Mouse (Mus musculus) neutrophil, adult 5-6 weeks (primary cell): ENCODE results near the gene Lce3b. TPM values are rescaled to one million over a fixed set of nuclear protein-coding genes. Genes with fewer than 3 reads are reported as not detected.

ENCODE experiments used
- ATAC-seq: fragments of 151-379, 151-347 bp; 2 replicates; pipeline ENCODE4 v1.8.0; 2017; ENCODE audit warnings: mild to moderate bottlenecking, moderate TSS enrichment; ENCODE audit not compliant: insufficient number of reproducible peaks, poor library complexity, low FRiP score, severe bottlenecking; ENCODE audit errors: extremely low read depth
- total RNA-seq: library from RNA; stranded (forward); fragments of 200-1000 nt; gene quantifications from 2 replicates; pipeline ENCODE4 v1.2.3, GENCODE M21; 2017

Lce3b gene
- not detected in 2 replicates for total RNA-seq

DNA sequence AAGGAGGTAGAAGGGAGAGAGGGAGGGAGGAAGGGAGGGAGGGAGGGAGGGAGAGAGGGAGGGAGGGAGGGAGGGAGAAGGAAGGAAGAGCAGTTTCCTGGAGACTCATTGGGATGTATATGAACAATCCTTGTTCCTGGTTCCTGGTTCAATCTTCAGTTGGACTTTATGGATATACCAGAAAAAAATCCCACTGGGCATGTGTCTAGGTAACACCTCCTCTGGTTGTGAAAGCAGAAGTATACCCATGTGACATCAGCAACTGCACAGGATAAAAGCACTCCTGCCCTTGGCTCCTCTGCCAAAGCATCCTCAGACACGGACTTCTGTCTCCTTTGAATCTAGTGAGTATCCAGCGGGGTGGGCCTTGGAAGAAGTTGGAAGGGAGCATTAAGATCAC is at the start of gene Lce3b:
TSS of gene Lce3b (plus strand) at position 301 of the 400 bp plus-strand sequence.
- ATAC-seq = no peak

- ATAC-seq = no peak
These were observed 38.7 kb upstream of the Lce3b start for GRCm38 (mm10) chr3:92894063-92894462.

DNA sequence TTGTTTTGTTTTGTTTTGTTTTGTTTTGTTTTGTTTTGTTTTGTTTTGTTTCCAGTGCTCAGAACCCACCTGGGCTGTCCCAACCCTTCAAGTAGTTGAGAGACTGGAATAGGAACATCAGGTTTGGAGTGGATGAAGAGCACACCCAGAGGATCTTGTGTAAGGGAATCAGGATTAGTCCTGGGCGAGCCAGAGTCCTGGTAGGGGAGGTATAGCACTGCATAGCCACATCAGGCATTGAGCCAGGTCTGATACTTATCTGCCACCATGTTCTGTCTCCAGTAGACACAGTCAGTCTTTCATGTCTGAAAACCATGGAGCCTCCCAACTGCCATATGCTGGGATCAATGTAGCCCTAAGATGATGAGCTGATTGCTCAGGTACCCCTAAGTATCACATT is 38.3 kb upstream of the Lce3b start:
- ATAC-seq = no peak

DNA sequence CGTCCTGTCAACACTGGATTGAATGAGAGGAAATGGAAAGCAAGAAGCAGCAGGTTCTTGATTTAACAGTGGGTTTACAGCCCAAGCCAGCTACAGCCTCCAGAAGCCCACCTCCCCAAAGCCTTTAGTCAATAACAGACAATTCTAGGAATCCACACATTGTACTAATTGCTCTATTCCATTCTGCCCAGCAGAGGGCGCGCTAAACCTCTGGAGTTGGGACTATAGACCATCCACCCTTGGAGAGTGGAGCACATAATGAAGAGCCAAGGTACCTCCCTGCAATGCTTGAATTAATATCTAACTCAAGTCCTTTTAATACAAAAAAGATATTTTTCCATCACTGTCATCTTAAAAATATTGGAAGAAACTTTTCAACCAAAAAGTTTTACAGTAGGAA is 29.8 kb upstream of the Lce3b start:
- ATAC-seq = no peak

GRCm38 (mm10) chr3:92903640-92904039 is 29.1 kb upstream of the Lce3b start:
- no peak for ATAC-seq

DNA sequence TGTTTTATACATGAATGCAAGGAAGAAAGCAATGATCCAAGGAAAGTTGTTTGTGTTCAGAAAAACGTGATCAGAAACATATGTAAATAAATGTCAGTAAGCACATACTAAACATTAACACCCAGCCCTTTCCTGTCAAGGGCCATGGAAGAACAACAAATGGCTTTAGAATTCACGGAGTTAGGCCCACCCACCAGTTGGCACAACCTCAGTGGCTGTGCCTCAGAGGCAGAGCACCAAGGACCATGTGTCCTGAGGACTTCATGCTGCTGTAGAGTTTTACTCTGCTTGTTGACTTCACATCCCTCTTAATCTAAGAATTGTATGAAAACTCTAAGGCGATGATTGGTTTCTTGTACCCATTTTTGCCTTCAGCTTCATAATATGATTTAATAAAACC is 27.6 kb upstream of the Lce3b start:
- no peak for ATAC-seq

DNA sequence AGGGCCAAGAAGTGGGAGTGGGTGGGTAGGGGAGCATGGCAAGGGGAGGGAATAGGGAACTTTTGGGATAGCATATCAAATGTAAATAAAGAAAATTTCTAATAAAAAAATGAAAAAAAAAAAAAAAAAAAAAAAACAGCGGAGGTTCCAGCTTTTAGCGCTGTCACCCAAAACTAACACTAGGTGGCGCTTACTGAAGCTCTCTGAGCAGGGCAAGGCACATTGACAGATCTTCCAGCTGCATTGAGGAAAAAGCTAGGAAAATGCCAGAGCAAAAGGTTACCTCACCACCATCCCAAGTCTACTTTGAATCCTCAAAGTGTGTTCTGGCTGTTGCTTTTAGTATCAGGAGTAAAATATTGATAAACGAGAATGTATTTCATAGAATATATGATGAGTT is 25.2 kb upstream of the Lce3b start:
- ATAC-seq = no peak

DNA sequence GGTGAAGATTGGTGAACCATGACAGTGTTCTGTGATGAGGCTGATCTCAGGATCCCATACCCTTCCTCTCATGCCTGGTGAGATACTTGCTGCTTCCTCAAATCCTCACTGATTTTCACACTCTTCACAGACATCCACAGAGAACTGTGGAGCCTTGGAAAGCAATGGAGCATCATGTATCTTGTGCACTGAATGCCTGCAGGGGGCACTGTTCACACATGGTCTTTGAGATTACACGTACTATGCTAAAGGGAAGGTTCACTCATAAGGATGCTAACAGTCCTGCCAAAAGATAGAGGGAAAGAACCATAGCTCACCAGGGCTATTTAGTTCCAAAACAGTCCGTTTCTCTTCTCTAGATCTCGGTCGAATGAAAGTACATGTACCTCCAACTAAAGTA is 12.4 kb upstream of the Lce3b start:
- no peak for ATAC-seq

DNA sequence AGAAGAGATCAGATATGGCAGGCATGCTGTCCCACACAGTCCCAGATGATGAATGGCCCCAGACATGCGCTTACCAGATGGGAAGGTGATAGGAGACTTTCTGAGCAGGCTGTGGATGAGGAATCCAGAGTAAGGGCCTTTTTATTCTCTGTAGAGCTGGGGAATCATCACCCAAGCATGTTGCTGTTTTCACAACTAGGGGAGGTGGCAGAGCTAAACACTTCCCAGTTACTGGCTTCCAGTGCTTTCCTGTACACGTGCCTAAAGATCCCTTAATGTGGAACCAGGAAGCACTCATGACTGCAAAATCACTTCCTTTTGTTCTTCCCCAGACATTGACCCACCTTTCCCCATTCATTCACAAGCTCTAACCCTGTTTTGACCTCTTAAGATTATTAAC is 6.6 kb upstream of the Lce3b start, which contains the start of gene Lce3a:
TSS of gene Lce3a (minus strand) at position 101 of the 400 bp plus-strand sequence.
- no peak for ATAC-seq

GRCm38 (mm10) chr3:92944186-92944585 is 11.4 kb downstream of the Lce3b start, which contains the start of gene Lce3c:
Lce3c (plus strand) TSS chr3:92944486.
- no peak for ATAC-seq

DNA sequence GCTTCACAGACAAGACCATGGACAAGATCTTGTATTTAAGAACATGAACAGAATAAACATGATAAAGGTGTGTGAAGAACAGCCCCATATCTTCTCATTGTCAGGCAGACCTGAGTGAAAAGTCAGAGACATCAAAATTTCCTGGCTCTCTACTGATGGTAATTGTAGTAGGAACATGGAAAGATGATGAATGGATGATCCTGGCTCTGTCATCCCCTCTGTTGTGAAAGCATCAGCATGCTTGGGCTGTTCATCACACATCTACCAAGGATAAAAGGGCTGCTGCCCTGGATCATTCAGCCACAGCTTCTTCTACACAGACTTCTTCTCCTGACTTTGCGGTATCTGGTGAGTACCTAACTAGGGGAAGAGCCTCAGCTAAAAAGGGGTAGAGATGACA is 24.3 kb downstream of the Lce3b start, which contains the start of gene Lce3d:
TSS of gene Lce3d (plus strand) at position 301 of the 400 bp plus-strand sequence.
- no peak for ATAC-seq

GRCm38 (mm10) chr3:92966761-92967160 is 34.0 kb downstream of the Lce3b start, which contains the start of gene Lce3e:
Lce3e (plus strand) TSS chr3:92967061.
- no peak for ATAC-seq

DNA sequence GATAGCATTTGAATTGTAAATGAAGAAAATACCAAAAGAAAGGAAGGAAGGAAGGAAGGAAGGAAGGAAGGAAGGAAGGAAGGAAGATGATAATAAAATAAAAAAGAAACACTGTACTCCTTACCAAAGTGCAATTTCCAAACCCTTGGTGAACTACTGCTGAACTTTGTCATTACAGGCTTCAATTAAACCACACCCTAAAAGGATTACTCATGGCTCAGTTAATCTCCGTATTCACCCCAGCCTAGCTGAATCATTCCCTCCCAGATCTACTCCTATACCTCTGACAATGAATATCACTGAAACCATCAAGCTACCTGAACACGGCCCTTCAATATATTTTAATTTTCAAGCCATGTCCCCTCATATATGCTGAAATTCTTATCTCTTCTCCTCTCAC is 45.7 kb downstream of the Lce3b start:
- ATAC-seq = no peak

Other genes with a start within 250 kb of the Lce3b start
- gene Lce1d, start 245.8 kb upstream of the Lce3b start, total RNA-seq = not detected in 2 replicates
- not detected in 2 replicates for gene Lce1e, start 223.9 kb upstream of the Lce3b start, total RNA-seq
- gene Lce1f, start 212.6 kb upstream of the Lce3b start, total RNA-seq = not detected in 2 replicates
- gene Gm38119, start 193.9 kb upstream of the Lce3b start, total RNA-seq = not detected in 2 replicates
- not detected in 2 replicates for gene Lce1g, start 180.6 kb upstream of the Lce3b start, total RNA-seq
- gene Lce1h, start 167.9 kb upstream of the Lce3b start, total RNA-seq = not detected in 2 replicates
- not detected in 2 replicates for gene Lce1i, start 154.1 kb upstream of the Lce3b start, total RNA-seq
- gene Lce1j, start 142.5 kb upstream of the Lce3b start, total RNA-seq = not detected in 2 replicates
- not detected in 2 replicates for gene Lce1k, start 125.1 kb upstream of the Lce3b start, total RNA-seq
- gene Kprp, start 105.7 kb upstream of the Lce3b start, total RNA-seq = not detected in 2 replicates
- not detected in 2 replicates for gene Lce1l, start 81.7 kb upstream of the Lce3b start, total RNA-seq
- not detected in 2 replicates for gene 2310050C09Rik, start 62.8 kb upstream of the Lce3b start, total RNA-seq
- gene Lce3a, start 6.7 kb upstream of the Lce3b start, total RNA-seq = not detected in 2 replicates
- not detected in 2 replicates for gene Lce3c, start 11.5 kb downstream of the Lce3b start, total RNA-seq
- not detected in 2 replicates for gene Lce3d, start 24.4 kb downstream of the Lce3b start, total RNA-seq
- gene Lce3e, start 34.1 kb downstream of the Lce3b start, total RNA-seq = not detected in 2 replicates
- not detected in 2 replicates for gene Lce3f, start 59.2 kb downstream of the Lce3b start, total RNA-seq
- not detected in 2 replicates for gene Crct1, start 82.7 kb downstream of the Lce3b start, total RNA-seq
- not detected in 2 replicates for gene Lce1m, start 86.1 kb downstream of the Lce3b start, total RNA-seq
- 0.25 TPM in 1 of 2 replicates, not detected in the other for gene Gm4858, start 135.8 kb downstream of the Lce3b start, total RNA-seq
- gene Crnn, start 211.8 kb downstream of the Lce3b start, total RNA-seq = not detected in 2 replicates